Mouse (Mus musculus): Measurements from ENCODE around the gene Mrpl21. TPM values are rescaled to one million over a fixed set of nuclear protein-coding genes. Genes with fewer than 3 reads are reported as not detected.

The Mrpl21 gene
- total and polyA plus RNA-seq, 2 experiments from 2014 or later = 48.4 to 93.3 TPM

- Histone ChIP-seq H3K27ac (ENCODE audit: low read depth, low read length) (peak overlapping the region; percentile 71), H3K9me3 (ENCODE audit: low read length) (no peaks in the 10 kb centered on the region), H3K9ac (replicated peaks; ENCODE audit: low read length, poor library complexity, severe bottlenecking) (no peak overlapping the region), H3K36me3 (ENCODE audit: insufficient read depth, low read length) (no peaks in the 10 kb centered on the region), H3K4me2 (ENCODE audit: low read depth, low read length, poor library complexity, severe bottlenecking) (peak overlapping the region; percentile 72), H3K27me3 (ENCODE audit: insufficient read depth, low read length) (peaks cover 16% of the 10 kb centered on the region), H3K4me1 (ENCODE audit: insufficient read depth, low read length) (no peaks in the 10 kb centered on the region), H3K4me3 (ENCODE audit: low read depth, low read length) (peak overlapping the region; percentile 46)
- TF ChIP-seq CTCF (IDR thresholded peaks at IDR 0.05) = no peak
- DNase-seq (ENCODE audit: low spot score) (no peak), ATAC-seq (ENCODE audit: low FRiP score) (no peak)
- WGBS = 18% methylated on average over 15 of the region's 15 CpGs
These were observed 43.2 kb downstream of the Mrpl21 start for GRCm38 (mm10) chr19:3325771-3326478.

GRCm38 (mm10) chr19:3326479-3327047 lies 43.9 kb downstream of the Mrpl21 start:
- no peaks in the 10 kb centered on the region for H3K36me3 ChIP-seq (ENCODE audit: insufficient read depth, low read length)
- DNase-seq (ENCODE audit: low spot score) (no peak), ATAC-seq (ENCODE audit: low FRiP score) (no peak)
- no peak overlapping the region for H3K4me2 ChIP-seq (ENCODE audit: low read depth, low read length, poor library complexity, severe bottlenecking)
- 78% methylated on average over 12 of the region's 12 CpGs for WGBS
- H3K4me3 ChIP-seq (ENCODE audit: low read depth, low read length) = no peak overlapping the region
- H3K4me1 ChIP-seq (ENCODE audit: insufficient read depth, low read length) = no peaks in the 10 kb centered on the region
- H3K27ac ChIP-seq (ENCODE audit: low read depth, low read length) = peak overlapping the region; percentile 71; the same call in 1 of the 2 replicates
- H3K9me3 ChIP-seq (ENCODE audit: low read length) = no peaks in the 10 kb centered on the region
- no peak overlapping the region for H3K9ac ChIP-seq (replicated peaks; ENCODE audit: low read length, poor library complexity, severe bottlenecking)
- H3K27me3 ChIP-seq (ENCODE audit: insufficient read depth, low read length) = peaks cover 11% of the 10 kb centered on the region
- no peak for TF ChIP-seq CTCF (IDR thresholded peaks at IDR 0.05)

- Histone ChIP-seq H3K27ac (ENCODE audit: low read depth, low read length) (no peak overlapping the region), H3K4me3 (ENCODE audit: low read depth, low read length) (no peak overlapping the region), H3K27me3 (ENCODE audit: insufficient read depth, low read length) (no peaks in the 10 kb centered on the region), H3K36me3 (ENCODE audit: insufficient read depth, low read length) (no peaks in the 10 kb centered on the region), H3K9me3 (ENCODE audit: low read length) (no peaks in the 10 kb centered on the region), H3K4me2 (ENCODE audit: low read depth, low read length, poor library complexity, severe bottlenecking) (no peak overlapping the region), H3K9ac (replicated peaks; ENCODE audit: low read length, poor library complexity, severe bottlenecking) (no peak overlapping the region), H3K4me1 (ENCODE audit: insufficient read depth, low read length) (no peaks in the 10 kb centered on the region)
- DNase-seq (ENCODE audit: low spot score) (no peak), ATAC-seq (ENCODE audit: low FRiP score) (no peak)
- no peak for TF ChIP-seq CTCF (IDR thresholded peaks at IDR 0.05)
- 77% methylated on average over 6 of the region's 6 CpGs for WGBS
These were observed 50.5 kb downstream of the Mrpl21 start for GRCm38 (mm10) chr19:3333247-3333646.

- Histone ChIP-seq H3K4me2 (ENCODE audit: low read depth, low read length, poor library complexity, severe bottlenecking) (no peak overlapping the region), H3K9ac (replicated peaks; ENCODE audit: low read length, poor library complexity, severe bottlenecking) (no peak overlapping the region), H3K27me3 (ENCODE audit: insufficient read depth, low read length) (no peaks in the 10 kb centered on the region), H3K36me3 (ENCODE audit: insufficient read depth, low read length) (no peaks in the 10 kb centered on the region), H3K27ac (ENCODE audit: low read depth, low read length) (no peak overlapping the region), H3K9me3 (ENCODE audit: low read length) (no peaks in the 10 kb centered on the region), H3K4me1 (ENCODE audit: insufficient read depth, low read length) (no peaks in the 10 kb centered on the region), H3K4me3 (ENCODE audit: low read depth, low read length) (no peak overlapping the region)
- 32% methylated on average over 17 of the region's 17 CpGs for WGBS
- TF ChIP-seq CTCF (IDR thresholded peaks at IDR 0.05) = no peak
- DNase-seq (ENCODE audit: low spot score) (no peak), ATAC-seq (ENCODE audit: low FRiP score) (no peak)
These were observed 51.2 kb downstream of the Mrpl21 start for GRCm38 (mm10) chr19:3333694-3334515.

GRCm38 (mm10) chr19:3334550-3334949 lies 51.8 kb downstream of the Mrpl21 start:
- H3K4me3 ChIP-seq (ENCODE audit: low read depth, low read length) = no peak overlapping the region
- no peaks in the 10 kb centered on the region for H3K27me3 ChIP-seq (ENCODE audit: insufficient read depth, low read length)
- H3K4me1 ChIP-seq (ENCODE audit: insufficient read depth, low read length) = no peaks in the 10 kb centered on the region
- DNase-seq (ENCODE audit: low spot score) (no peak), ATAC-seq (ENCODE audit: low FRiP score) (no peak)
- H3K9ac ChIP-seq (replicated peaks; ENCODE audit: low read length, poor library complexity, severe bottlenecking) = no peak overlapping the region
- H3K9me3 ChIP-seq (ENCODE audit: low read length) = no peaks in the 10 kb centered on the region
- no peak for TF ChIP-seq CTCF (IDR thresholded peaks at IDR 0.05)
- 66% methylated on average over 4 of the region's 4 CpGs for WGBS
- H3K4me2 ChIP-seq (ENCODE audit: low read depth, low read length, poor library complexity, severe bottlenecking) = no peak overlapping the region
- H3K36me3 ChIP-seq (ENCODE audit: insufficient read depth, low read length) = no peaks in the 10 kb centered on the region
- H3K27ac ChIP-seq (ENCODE audit: low read depth, low read length) = no peak overlapping the region

- TF ChIP-seq CTCF (IDR thresholded peaks at IDR 0.05) = no peak
- WGBS = 79% methylated on average over 1 of the region's 1 CpGs
- DNase-seq (ENCODE audit: low spot score) (no peak), ATAC-seq (ENCODE audit: low FRiP score) (no peak)
- Histone ChIP-seq H3K27ac (ENCODE audit: low read depth, low read length) (no peak overlapping the region), H3K9me3 (ENCODE audit: low read length) (no peaks in the 10 kb centered on the region), H3K4me2 (ENCODE audit: low read depth, low read length, poor library complexity, severe bottlenecking) (no peak overlapping the region), H3K36me3 (ENCODE audit: insufficient read depth, low read length) (no peaks in the 10 kb centered on the region), H3K27me3 (ENCODE audit: insufficient read depth, low read length) (no peaks in the 10 kb centered on the region), H3K4me1 (ENCODE audit: insufficient read depth, low read length) (no peaks in the 10 kb centered on the region), H3K4me3 (ENCODE audit: low read depth, low read length) (no peak overlapping the region), H3K9ac (replicated peaks; ENCODE audit: low read length, poor library complexity, severe bottlenecking) (no peak overlapping the region)
These were observed 53.2 kb downstream of the Mrpl21 start for GRCm38 (mm10) chr19:3335917-3336316.
